Mouse (Mus musculus): ENCODE measurements around the gene Uqcrq. TPM values are rescaled to one million over a fixed set of nuclear protein-coding genes. Genes with fewer than 3 reads are reported as not detected.

The Uqcrq gene
- total and polyA plus RNA-seq, 3 experiments: 72.4 to 1,130 TPM; not detected in 1

DNA sequence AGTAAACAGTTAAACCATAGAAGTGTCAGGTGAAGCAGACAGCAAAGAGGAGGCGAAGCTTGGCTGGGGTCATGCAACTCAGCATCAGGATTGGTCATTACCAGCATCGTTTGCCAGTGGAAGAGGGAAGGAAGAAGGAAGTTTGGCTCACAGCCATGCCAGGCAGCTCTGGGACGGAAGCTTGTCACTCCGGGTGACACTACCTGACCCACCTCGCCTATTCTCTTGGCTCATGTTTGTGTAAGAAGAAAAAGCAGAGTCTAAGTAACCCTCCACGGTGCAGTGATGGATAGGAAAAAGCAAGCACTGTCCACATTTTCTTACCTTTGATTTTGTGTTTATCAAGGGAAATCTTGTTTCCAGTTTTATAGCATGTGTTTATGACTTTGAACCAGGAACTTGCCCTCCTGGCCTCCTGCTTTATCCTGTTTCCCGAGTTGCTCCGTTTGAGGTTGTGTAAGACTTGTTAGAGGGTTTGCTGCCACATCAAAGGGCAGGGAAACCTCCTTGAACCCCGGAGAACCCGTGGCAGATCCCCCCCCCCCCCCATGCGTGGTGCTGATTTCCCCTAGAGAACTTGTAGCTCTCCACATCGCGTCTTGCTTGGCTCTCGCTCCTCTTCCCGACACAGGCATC lies 19.6 kb upstream of the Uqcrq start:
- H3K27me3 ChIP-seq (ENCODE audit: control insufficient read depth in 1 of 2, insufficient read depth in 2 of 2, low read length in 2 of 2): peaks cover 23 to 30% of the 10 kb centered on the region in 2 experiments
- no peak for DNase-seq (ENCODE audit: low read depth, low spot score)
- H3K4me3 ChIP-seq (ENCODE audit: control insufficient read depth in 1 of 2, insufficient read depth in 1 of 2, low read depth in 2 of 2, low read length in 2 of 2): no peak overlapping the region
- H3K4me1 ChIP-seq (ENCODE audit: control insufficient read depth in 1 of 2, insufficient read depth in 2 of 2, low read length in 2 of 2): no peaks in the 10 kb centered on the region
- no peaks in the 10 kb centered on the region for H3K79me2 ChIP-seq (ENCODE audit: control insufficient read depth, insufficient read depth, low read length, poor library complexity)
- H3K36me3 ChIP-seq (ENCODE audit: control insufficient read depth in 1 of 2, insufficient read depth in 2 of 2, low read length in 2 of 2): no peaks in the 10 kb centered on the region
- no peak overlapping the region for H3K27ac ChIP-seq (ENCODE audit: control insufficient read depth, low read depth, low read length)
- H3K9ac ChIP-seq (ENCODE audit: control insufficient read depth, low read depth, low read length, poor library complexity, severe bottlenecking): no peak overlapping the region
- TF ChIP-seq TAL1 (IDR thresholded peaks at IDR 0.05; ENCODE audit: low read length) (no peak), RCOR1 (IDR thresholded peaks at IDR 0.05; ENCODE audit: low read depth, low read length) (no peak), NRF1 (IDR thresholded peaks at IDR 0.05; ENCODE audit: insufficient read depth, low read depth, low read length, poor library complexity, severe bottlenecking) (no peak), SMC3 (IDR thresholded peaks at IDR 0.05; ENCODE audit: low read depth, low read length) (no peak), MAFK (IDR thresholded peaks at IDR 0.05; ENCODE audit: borderline replicate concordance, low read depth, low read length) (no peak), CHD2 (IDR thresholded peaks at IDR 0.05; ENCODE audit: low read length) (no peak), ETS1 (IDR thresholded peaks at IDR 0.05; ENCODE audit: low read depth, low read length) (no peak), JUND (IDR thresholded peaks at IDR 0.05; ENCODE audit: low read depth, low read length) (no peak), ZKSCAN1 (IDR thresholded peaks at IDR 0.05; ENCODE audit: low read depth, low read length) (no peak), CTCF (IDR thresholded peaks at IDR 0.05 in 2 of 3, conservative IDR thresholded peaks at IDR 0.05 in 1 of 3; ENCODE audit: control insufficient read depth in 1 of 3, insufficient read depth in 1 of 3, low read depth in 2 of 3, low read length in 3 of 3, poor library complexity in 1 of 3, severe bottlenecking in 1 of 3) (no peak), GABPA (IDR thresholded peaks at IDR 0.05; ENCODE audit: low read depth, low read length) (no peak), ZNF384 (IDR thresholded peaks at IDR 0.05; ENCODE audit: low read depth, low read length) (no peak), ZC3H11A (IDR thresholded peaks at IDR 0.05; ENCODE audit: low read depth, low read length) (no peak), MXI1 (IDR thresholded peaks at IDR 0.05; ENCODE audit: low read depth, low read length) (no peak), TCF12 (IDR thresholded peaks at IDR 0.05; ENCODE audit: low read depth, low read length) (no peak), UBTF (IDR thresholded peaks at IDR 0.05; ENCODE audit: borderline replicate concordance, insufficient read depth, low read depth, low read length) (no peak), MYB (IDR thresholded peaks at IDR 0.05; ENCODE audit: low read depth, low read length) (no peak)
- no peaks in the 10 kb centered on the region for H3K9me3 ChIP-seq (replicated peaks; ENCODE audit: insufficient read depth, low read length)

GRCm38 (mm10) chr11:53448529-53448928 lies 17.9 kb upstream of the Uqcrq start:
- Histone ChIP-seq H3K9ac (ENCODE audit: control insufficient read depth, low read depth, low read length, poor library complexity, severe bottlenecking) (no peak overlapping the region), H3K36me3 (ENCODE audit: control insufficient read depth in 1 of 2, insufficient read depth in 2 of 2, low read length in 2 of 2) (peaks cover 0 to 3% of the 10 kb centered on the region in 2 experiments; a peak in 2 of 4 replicates), H3K9me3 (replicated peaks; ENCODE audit: insufficient read depth, low read length) (no peaks in the 10 kb centered on the region), H3K27ac (ENCODE audit: control insufficient read depth, low read depth, low read length) (no peak overlapping the region), H3K4me3 (ENCODE audit: control insufficient read depth in 1 of 2, insufficient read depth in 1 of 2, low read depth in 2 of 2, low read length in 2 of 2) (no peak overlapping the region), H3K79me2 (ENCODE audit: control insufficient read depth, insufficient read depth, low read length, poor library complexity) (no peaks in the 10 kb centered on the region), H3K4me1 (ENCODE audit: control insufficient read depth in 1 of 2, insufficient read depth in 2 of 2, low read length in 2 of 2) (peaks cover 0 to 3% of the 10 kb centered on the region in 2 experiments; a peak in 1 of 4 replicates), H3K27me3 (ENCODE audit: control insufficient read depth in 1 of 2, insufficient read depth in 2 of 2, low read length in 2 of 2) (peaks cover 20 to 24% of the 10 kb centered on the region in 2 experiments)
- TF ChIP-seq RAD21 (IDR thresholded peaks at IDR 0.05; ENCODE audit: low read depth, low read length): no peak
- TF ChIP-seq MYB (IDR thresholded peaks at IDR 0.05; ENCODE audit: low read depth, low read length): no peak
- TF ChIP-seq GABPA (IDR thresholded peaks at IDR 0.05; ENCODE audit: low read depth, low read length): no peak
- no peak for TF ChIP-seq NRF1 (IDR thresholded peaks at IDR 0.05; ENCODE audit: insufficient read depth, low read depth, low read length, poor library complexity, severe bottlenecking)
- no peak for TF ChIP-seq ZC3H11A (IDR thresholded peaks at IDR 0.05; ENCODE audit: low read depth, low read length)
- no peak for TF ChIP-seq TAL1 (IDR thresholded peaks at IDR 0.05; ENCODE audit: low read length)
- no peak for TF ChIP-seq USF2 (IDR thresholded peaks at IDR 0.05; ENCODE audit: borderline replicate concordance in 1 of 2, insufficient read depth in 1 of 2, low read depth in 1 of 2, low read length in 2 of 2)
- TF ChIP-seq MXI1 (IDR thresholded peaks at IDR 0.05; ENCODE audit: low read depth, low read length): no peak
- no peak for TF ChIP-seq RCOR1 (IDR thresholded peaks at IDR 0.05; ENCODE audit: low read depth, low read length)
- TF ChIP-seq POLR2AphosphoS5 (IDR thresholded peaks at IDR 0.05; ENCODE audit: borderline replicate concordance, low read depth, low read length): no peak
- TF ChIP-seq MAX (IDR thresholded peaks at IDR 0.05; ENCODE audit: low read length): no peak
- TF ChIP-seq ZMIZ1 (IDR thresholded peaks at IDR 0.05; ENCODE audit: low read depth, low read length): no peak
- no peak for TF ChIP-seq UBTF (IDR thresholded peaks at IDR 0.05; ENCODE audit: borderline replicate concordance, insufficient read depth, low read depth, low read length)
- no peak for TF ChIP-seq TBP (IDR thresholded peaks at IDR 0.05; ENCODE audit: low read depth, low read length)
- TF ChIP-seq POLR2A (IDR thresholded peaks at IDR 0.05; ENCODE audit: control insufficient read depth in 1 of 2, insufficient read depth in 1 of 2, low read depth in 1 of 2, low read length in 2 of 2, poor library complexity in 1 of 2): no peak
- TF ChIP-seq TCF12 (IDR thresholded peaks at IDR 0.05; ENCODE audit: low read depth, low read length): no peak
- no peak for DNase-seq (ENCODE audit: low read depth, low spot score)

Data from MEL (cell line).